ENCODE assay signal across 8 mouse cellular contexts in the genomic region with DNA sequence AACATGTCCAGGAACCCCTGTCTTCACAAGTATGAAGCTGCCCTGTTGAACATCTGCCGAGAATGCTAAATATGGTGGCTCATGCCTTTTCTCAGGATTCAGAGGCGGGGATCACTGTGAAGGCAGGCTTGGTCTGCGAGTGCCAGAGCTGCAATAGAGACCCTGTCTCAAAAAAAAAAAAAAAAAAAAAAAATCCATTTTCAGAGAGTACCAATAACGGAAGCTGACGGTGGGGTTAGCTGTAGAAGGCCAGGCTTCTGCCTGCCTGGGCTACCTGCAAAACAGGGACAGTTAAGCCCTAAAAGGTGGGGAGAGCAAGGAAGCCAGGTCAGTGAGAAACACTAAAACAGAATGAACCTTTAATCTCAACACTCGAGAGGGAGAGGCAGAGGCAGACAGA. TPM values are rescaled to one million over a fixed set of nuclear protein-coding genes. Genes with fewer than 3 reads are reported as not detected.
DNase-seq lines count a peak whose midpoint lies in the region; ATAC-seq and TF ChIP-seq lines count a peak whose summit lies in the region.

No protein-coding gene starts in this region.

- no peak overlapping the region for H3K27ac ChIP-seq in heart, embryonic 14.5 days (replicated peaks in 1 of 2; ENCODE audit: control insufficient read depth in 1 of 2, insufficient read depth in 1 of 2, low read depth in 2 of 2, low read length in 2 of 2)
- no peak overlapping the region for H3K27ac ChIP-seq in hindbrain, embryonic 12.5 days
- H3K27ac ChIP-seq in midbrain, embryonic 11.5 days (ENCODE audit: low read depth, low read length), result no peak overlapping the region

- peak overlapping the region; percentile 91 to 98; a peak in 3 of 4 replicates for H3K4me3 ChIP-seq in heart, embryonic 14.5 days (ENCODE audit: control insufficient read depth in 1 of 2, insufficient read depth in 1 of 2, low read depth in 1 of 2, low read length in 2 of 2)
- peak overlapping the region; percentile 84 for H3K4me3 ChIP-seq in G1E (ENCODE audit: low read depth, low read length)
- H3K4me3 ChIP-seq in hindbrain, embryonic 12.5 days, result peak overlapping the region; percentile 91
- peak overlapping the region; percentile 88; the same call in 1 of the 2 replicates for H3K4me3 ChIP-seq in midbrain, embryonic 11.5 days (ENCODE audit: low read depth, low read length)
- no peak overlapping the region for H3K4me3 ChIP-seq in lung, adult 2 months (replicated peaks; ENCODE audit: extremely low read depth, low read depth, low read length)

- TF ChIP-seq CTCF in G1E (IDR thresholded peaks at IDR 0.05; ENCODE audit: low read depth, low read length), result no peak
- no peak for TF ChIP-seq CTCF in lung, adult 2 months (IDR thresholded peaks at IDR 0.05; ENCODE audit: insufficient read depth, low read length)

- peaks cover 4 to 14% of the 10 kb centered on the region in 2 experiments for H3K4me1 ChIP-seq in heart, embryonic 14.5 days (ENCODE audit: control insufficient read depth in 2 of 2, insufficient read depth in 2 of 2, low read length in 2 of 2)
- H3K4me1 ChIP-seq in G1E (ENCODE audit: insufficient read depth, low read depth, low read length), result peaks cover 36% of the 10 kb centered on the region
- H3K4me1 ChIP-seq in hindbrain, embryonic 12.5 days, result peaks cover 14% of the 10 kb centered on the region
- peaks cover 8% of the 10 kb centered on the region for H3K4me1 ChIP-seq in midbrain, embryonic 11.5 days (ENCODE audit: control insufficient read depth, insufficient read depth, low read length)
- H3K4me1 ChIP-seq in lung, adult 2 months (ENCODE audit: control insufficient read depth, insufficient read depth, low read length), result peaks cover 2% of the 10 kb centered on the region; the same call in 1 of the 2 replicates

- peak overlapping the region; percentile 90 for H3K4me2 ChIP-seq in heart, embryonic 14.5 days (ENCODE audit: low read length)
- peak overlapping the region; percentile 53 for H3K4me2 ChIP-seq in hindbrain, embryonic 12.5 days (replicated peaks)
- H3K4me2 ChIP-seq in midbrain, embryonic 11.5 days, result peak overlapping the region; percentile 80

- DNase-seq in heart, postnatal 4 days, result no peak
- no peak for DNase-seq in G1E (ENCODE audit: low spot score)
- no peak for DNase-seq in midbrain, embryonic 11.5 days (ENCODE audit: low spot score, missing footprints)
- no peak for DNase-seq in natural killer cell, adult 2 months (ENCODE audit: low spot score in 2 of 2)
- no peak for DNase-seq in lung, adult 2 months

- H3K36me3 ChIP-seq in heart, embryonic 14.5 days (ENCODE audit: control insufficient read depth, insufficient read depth, low read length), result peaks cover 31% of the 10 kb centered on the region
- peaks cover 39% of the 10 kb centered on the region for H3K36me3 ChIP-seq in G1E (replicated peaks)
- H3K36me3 ChIP-seq in hindbrain, embryonic 12.5 days, result peaks cover 29% of the 10 kb centered on the region
- H3K36me3 ChIP-seq in midbrain, embryonic 11.5 days (ENCODE audit: control insufficient read depth, insufficient read depth, low read length), result peaks cover 13% of the 10 kb centered on the region

- WGBS in heart, embryonic 14.5 days, result 85% methylated on average over 6 of the region's 6 CpGs
- 92% methylated on average over 6 of the region's 6 CpGs for WGBS in hindbrain, embryonic 12.5 days
- WGBS in midbrain, embryonic 11.5 days, result 84% methylated on average over 6 of the region's 6 CpGs
- 81% methylated on average over 6 of the region's 6 CpGs for WGBS in lung, adult 2 months

- TF ChIP-seq POLR2A in lung, adult 2 months (IDR thresholded peaks at IDR 0.05; ENCODE audit: borderline replicate concordance, extremely low read depth, low read depth, low read length), result no peak

- H3K9ac ChIP-seq in heart, embryonic 14.5 days (ENCODE audit: low read length), result no peak overlapping the region; the same call in 1 of the 2 replicates
- H3K9ac ChIP-seq in hindbrain, embryonic 12.5 days, result no peak overlapping the region
- no peak overlapping the region for H3K9ac ChIP-seq in midbrain, embryonic 11.5 days (ENCODE audit: low read length)

- no peaks in the 10 kb centered on the region for H3K27me3 ChIP-seq in heart, embryonic 14.5 days (ENCODE audit: control insufficient read depth, insufficient read depth, low read length)
- H3K27me3 ChIP-seq in G1E (ENCODE audit: insufficient read depth, low read length), result no peaks in the 10 kb centered on the region
- H3K27me3 ChIP-seq in hindbrain, embryonic 12.5 days, result no peaks in the 10 kb centered on the region
- H3K27me3 ChIP-seq in midbrain, embryonic 11.5 days (ENCODE audit: control insufficient read depth, insufficient read depth, low read length), result no peaks in the 10 kb centered on the region

- H3K9me3 ChIP-seq in heart, embryonic 14.5 days (ENCODE audit: control insufficient read depth, low read length), result no peaks in the 10 kb centered on the region
- H3K9me3 ChIP-seq in G1E (replicated peaks), result no peaks in the 10 kb centered on the region
- no peaks in the 10 kb centered on the region for H3K9me3 ChIP-seq in hindbrain, embryonic 12.5 days (replicated peaks)
- H3K9me3 ChIP-seq in midbrain, embryonic 11.5 days (ENCODE audit: control insufficient read depth, low read length), result no peaks in the 10 kb centered on the region

- no peak for ATAC-seq in heart, embryonic 14.5 days (ENCODE audit: insufficient number of reproducible peaks, insufficient read depth, low FRiP score, low read depth)
- no peak for ATAC-seq in G1E (ENCODE audit: extremely low read depth, insufficient number of reproducible peaks, low FRiP score, poor library complexity, severe bottlenecking)
- ATAC-seq in hindbrain, embryonic 12.5 days (ENCODE audit: low FRiP score), result no peak
- no peak for ATAC-seq in midbrain, embryonic 11.5 days (ENCODE audit: low FRiP score)
- ATAC-seq in frontal cortex, adult (ENCODE audit: low TSS enrichment), result no peak

RNA-seq across cellular contexts. Expression of a gene that starts 0.8 kb away (rescaled TPM):
- 553 and 621 TPM in 2 replicates for polyA plus RNA-seq in heart, embryonic 14.5 days (2014; fragmentation: Nextera tagmentation; extraction: Ambion mirVana)
- total RNA-seq in heart, postnatal 4 days (2021), result 100 to 1,000 TPM; 469 to 537 TPM
- 1,147 and 1,296 TPM in 2 replicates for total RNA-seq in G1E (2014; fragmentation: Nextera tagmentation)
- 3,809 and 4,399 TPM in 2 replicates for total RNA-seq in G1E (2017)
- 365 and 446 TPM in 2 replicates for polyA plus RNA-seq in G1E (2012)
- 614 and 629 TPM in 2 replicates for polyA plus RNA-seq in hindbrain, embryonic 12.5 days (2016; fragmentation: Nextera tagmentation; extraction: Ambion mirVana)
- 750 and 791 TPM in 2 replicates for polyA plus RNA-seq in midbrain, embryonic 11.5 days (2014; fragmentation: Nextera tagmentation; extraction: Ambion mirVana)
- 158 and 175 TPM in 2 replicates for polyA plus RNA-seq in lung, adult 2 months (2012; rRNA removed)

RNA-seq across cellular contexts. Expression of a gene that starts 12.9 kb away (rescaled TPM):
- 15.2 and 16.0 TPM in 2 replicates for polyA plus RNA-seq in heart, embryonic 14.5 days (2014; fragmentation: Nextera tagmentation; extraction: Ambion mirVana)
- total RNA-seq in heart, postnatal 4 days (2021), result 1 to 10 TPM; 9.0 to 9.4 TPM
- 11.2 and 17.6 TPM in 2 replicates for total RNA-seq in G1E (2014; fragmentation: Nextera tagmentation)
- total RNA-seq in G1E (2017), result 24.5 and 27.2 TPM in 2 replicates
- polyA plus RNA-seq in G1E (2012), result 14.9 and 17.8 TPM in 2 replicates
- 26.7 and 31.5 TPM in 2 replicates for polyA plus RNA-seq in hindbrain, embryonic 12.5 days (2016; fragmentation: Nextera tagmentation; extraction: Ambion mirVana)
- 27.1 and 28.8 TPM in 2 replicates for polyA plus RNA-seq in midbrain, embryonic 11.5 days (2014; fragmentation: Nextera tagmentation; extraction: Ambion mirVana)
- polyA plus RNA-seq in lung, adult 2 months (2012; rRNA removed), result 9.1 and 11.7 TPM in 2 replicates

RNA-seq across cellular contexts. Expression of a gene that starts 13.4 kb away (rescaled TPM):
- polyA plus RNA-seq in heart, embryonic 14.5 days (2014; fragmentation: Nextera tagmentation; extraction: Ambion mirVana), result 14.4 and 17.4 TPM in 2 replicates
- 10 to 100 TPM; 16.4 to 16.9 TPM for total RNA-seq in heart, postnatal 4 days (2021)
- not detected in 2 replicates for total RNA-seq in G1E (2014; fragmentation: Nextera tagmentation)
- total RNA-seq in G1E (2017), result 0.22 and 0.46 TPM in 2 replicates
- polyA plus RNA-seq in G1E (2012), result not detected in 2 replicates
- 0.35 and 0.60 TPM in 2 replicates for polyA plus RNA-seq in hindbrain, embryonic 12.5 days (2016; fragmentation: Nextera tagmentation; extraction: Ambion mirVana)
- polyA plus RNA-seq in midbrain, embryonic 11.5 days (2014; fragmentation: Nextera tagmentation; extraction: Ambion mirVana), result 0.11 and 0.22 TPM in 2 replicates
- polyA plus RNA-seq in lung, adult 2 months (2012; rRNA removed), result 0.91 and 1.0 TPM in 2 replicates

RNA-seq across cellular contexts. Expression of a gene that starts 38.5 kb away (rescaled TPM):
- polyA plus RNA-seq in heart, embryonic 14.5 days (2014; fragmentation: Nextera tagmentation; extraction: Ambion mirVana), result 44.0 and 50.6 TPM in 2 replicates
- 10 to 100 TPM; 27.5 to 31.5 TPM for total RNA-seq in heart, postnatal 4 days (2021)
- total RNA-seq in G1E (2014; fragmentation: Nextera tagmentation) (70.8 and 97.4 TPM in 2 replicates), G1E (2017) (39.2 and 45.3 TPM in 2 replicates)
- polyA plus RNA-seq in G1E (2012), result 20.1 and 25.6 TPM in 2 replicates
- polyA plus RNA-seq in hindbrain, embryonic 12.5 days (2016; fragmentation: Nextera tagmentation; extraction: Ambion mirVana), result 40.3 and 46.3 TPM in 2 replicates
- 45.0 and 48.1 TPM in 2 replicates for polyA plus RNA-seq in midbrain, embryonic 11.5 days (2014; fragmentation: Nextera tagmentation; extraction: Ambion mirVana)
- polyA plus RNA-seq in lung, adult 2 months (2012; rRNA removed), result 14.1 and 22.8 TPM in 2 replicates

RNA-seq across cellular contexts. Expression of a gene that starts 54.2 kb away (rescaled TPM):
- not detected in 2 replicates for polyA plus RNA-seq in heart, embryonic 14.5 days (2014; fragmentation: Nextera tagmentation; extraction: Ambion mirVana)
- total RNA-seq in heart, postnatal 4 days (2021), result not detected
- not detected in 2 replicates for total RNA-seq in G1E (2014; fragmentation: Nextera tagmentation)
- total RNA-seq in G1E (2017), result 0.05 and 0.17 TPM in 2 replicates
- polyA plus RNA-seq in G1E (2012), result not detected in 2 replicates
- not detected in 2 replicates for polyA plus RNA-seq in hindbrain, embryonic 12.5 days (2016; fragmentation: Nextera tagmentation; extraction: Ambion mirVana)
- not detected in 2 replicates for polyA plus RNA-seq in midbrain, embryonic 11.5 days (2014; fragmentation: Nextera tagmentation; extraction: Ambion mirVana)
- not detected in 2 replicates for polyA plus RNA-seq in lung, adult 2 months (2012; rRNA removed)
